Comparison of ENCODE assay signal across 19 mouse cellular contexts in the genomic region with DNA sequence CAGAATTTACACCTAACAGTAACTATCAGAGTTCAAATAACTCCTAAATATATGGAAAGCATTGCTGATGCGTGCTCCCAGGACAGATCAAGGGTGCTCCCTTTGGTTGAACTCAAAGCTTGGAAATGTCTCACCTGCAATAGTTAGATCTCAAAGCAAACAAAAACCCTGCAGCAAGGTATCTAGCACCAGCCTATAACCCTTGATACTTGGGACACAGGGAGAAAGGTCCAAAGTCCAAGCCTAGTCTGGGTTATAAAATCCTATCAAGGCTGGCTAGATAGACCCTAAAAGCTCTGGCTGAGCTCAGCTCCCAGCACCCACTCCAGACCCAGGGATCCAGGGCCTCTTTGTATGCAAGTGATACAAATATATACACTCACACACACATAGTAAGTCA. TPM values are rescaled to one million over a fixed set of nuclear protein-coding genes. Genes with fewer than 3 reads are reported as not detected.
DNase-seq lines count a peak whose midpoint lies in the region; ATAC-seq and TF ChIP-seq lines count a peak whose summit lies in the region.
"Had no signal": no experiment of that assay in that cellular context is flagged by ENCODE, and none has a peak within 500 bp of the region (broad histone marks: within the 10 kb centered on the region; RNA-seq: fewer than 3 reads in every experiment).

No protein-coding gene starts in this region.

- no peak for ATAC-seq in midbrain, embryonic 11.5 days (ENCODE audit: low FRiP score)
- 0 out of 2 replicates have a peak, but pooled peaks have one; percentile 39 for ATAC-seq in stomach, embryonic 14.5 days (ENCODE audit: insufficient number of reproducible peaks, insufficient read depth, low FRiP score, low read depth)
- ATAC-seq in megakaryocyte, adult 5-6 weeks (ENCODE audit: poor library complexity, severe bottlenecking): no peak
- ATAC-seq: CD4-positive, CD25-positive, alpha-beta regulatory T cell, adult 4 months; forebrain, embryonic 16.5 days; hindbrain, embryonic 16.5 days had no signal

- 0 out of 2 replicates have a peak overlapping the region, but pooled peaks have one; percentile 55 for H3K27ac ChIP-seq in kidney, adult 2 months (ENCODE audit: insufficient read depth, low read depth, low read length)
- H3K27ac ChIP-seq in midbrain, embryonic 10.5 days (replicated peaks): 0 out of 2 replicates have a peak overlapping the region, but pooled peaks have one; percentile 13
- H3K27ac ChIP-seq in midbrain, embryonic 11.5 days (ENCODE audit: low read depth, low read length): no peak overlapping the region
- H3K27ac ChIP-seq in stomach, embryonic 14.5 days (ENCODE audit: low read length): peak overlapping the region; percentile 8; the same call in 1 of the 2 replicates
- H3K27ac ChIP-seq: embryonic facial prominence, embryonic 15.5 days; hindbrain, embryonic 10.5 days; left cerebral cortex, adult 2 months; liver, embryonic 15.5 days; lung, embryonic 15.5 days had no signal

- no peak overlapping the region for H3K4me2 ChIP-seq in midbrain, embryonic 11.5 days
- H3K4me2 ChIP-seq in stomach, embryonic 14.5 days (replicated peaks; ENCODE audit: low read depth, low read length): no peak overlapping the region
- H3K4me2 ChIP-seq: embryonic facial prominence, embryonic 15.5 days; heart, embryonic 11.5 days; liver, embryonic 15.5 days; lung, embryonic 15.5 days had no signal

- H3K4me3 ChIP-seq in kidney, adult 2 months (ENCODE audit: insufficient read depth, low read depth, low read length): no peak overlapping the region
- no peak overlapping the region for H3K4me3 ChIP-seq in midbrain, embryonic 10.5 days
- no peak overlapping the region for H3K4me3 ChIP-seq in midbrain, embryonic 11.5 days (ENCODE audit: low read depth, low read length)
- H3K4me3 ChIP-seq in stomach, embryonic 14.5 days (ENCODE audit: low read depth, low read length): no peak overlapping the region
- H3K4me3 ChIP-seq: embryonic facial prominence, embryonic 15.5 days; hindbrain, embryonic 10.5 days; left cerebral cortex, adult 2 months; liver, embryonic 15.5 days; lung, embryonic 15.5 days had no signal

- H3K4me1 ChIP-seq in kidney, adult 2 months (ENCODE audit: control insufficient read depth, insufficient read depth, low read length): peaks cover 6% of the 10 kb centered on the region; the same call in 1 of the 2 replicates
- H3K4me1 ChIP-seq in midbrain, embryonic 10.5 days: peaks cover 37% of the 10 kb centered on the region
- peaks cover 11% of the 10 kb centered on the region for H3K4me1 ChIP-seq in midbrain, embryonic 11.5 days (ENCODE audit: control insufficient read depth, insufficient read depth, low read length)
- H3K4me1 ChIP-seq in stomach, embryonic 14.5 days (ENCODE audit: control insufficient read depth, insufficient read depth, low read length): peaks cover 18% of the 10 kb centered on the region
- H3K4me1 ChIP-seq: lung, embryonic 15.5 days had no signal

- DNase-seq in kidney, adult 2 months: peak; percentile 77
- DNase-seq in kidney, adult 18-20 months: no peak
- no peak for DNase-seq in midbrain, embryonic 10.5 days (ENCODE audit: low spot score)
- no peak for DNase-seq in midbrain, embryonic 11.5 days (ENCODE audit: low spot score, missing footprints)
- DNase-seq in spleen, postnatal 4 days (ENCODE audit: low spot score in 2 of 2): no peak
- DNase-seq: adrenal gland, postnatal 14 days; cerebellum, adult 8-10 months; lung, postnatal 4 days had no signal

- TF ChIP-seq POLR2A in kidney, adult 2 months (IDR thresholded peaks at IDR 0.05; ENCODE audit: low read depth, low read length): no peak

- no peak for TF ChIP-seq CTCF in kidney, adult 2 months (conservative IDR thresholded peaks at IDR 0.05; ENCODE audit: insufficient read depth, insufficient read length, low read depth, low read length)

- H3K36me3 ChIP-seq in kidney, adult 2 months (ENCODE audit: control insufficient read depth, insufficient read depth, low read length): no peaks in the 10 kb centered on the region; the same call in 1 of the 2 replicates
- H3K36me3 ChIP-seq in midbrain, embryonic 10.5 days: peaks cover 42% of the 10 kb centered on the region
- no peaks in the 10 kb centered on the region for H3K36me3 ChIP-seq in midbrain, embryonic 11.5 days (ENCODE audit: control insufficient read depth, insufficient read depth, low read length)
- peaks cover 8% of the 10 kb centered on the region; the same call in 1 of the 2 replicates for H3K36me3 ChIP-seq in stomach, embryonic 14.5 days (ENCODE audit: control insufficient read depth, insufficient read depth, low read length)
- H3K36me3 ChIP-seq: liver, embryonic 15.5 days had no signal

- H3K27me3 ChIP-seq in kidney, adult 2 months (replicated peaks; ENCODE audit: control insufficient read depth, insufficient read depth, low read length): no peaks in the 10 kb centered on the region
- no peaks in the 10 kb centered on the region for H3K27me3 ChIP-seq in midbrain, embryonic 10.5 days (ENCODE audit: low read depth, poor library complexity, severe bottlenecking)
- H3K27me3 ChIP-seq in midbrain, embryonic 11.5 days (ENCODE audit: control insufficient read depth, insufficient read depth, low read length): no peaks in the 10 kb centered on the region
- H3K27me3 ChIP-seq in stomach, embryonic 14.5 days (ENCODE audit: control insufficient read depth, insufficient read depth, low read length): no peaks in the 10 kb centered on the region
- H3K27me3 ChIP-seq: embryonic facial prominence, embryonic 15.5 days; liver, embryonic 15.5 days; lung, embryonic 15.5 days had no signal

- no peak overlapping the region for H3K9ac ChIP-seq in midbrain, embryonic 11.5 days (ENCODE audit: low read length)
- no peak overlapping the region for H3K9ac ChIP-seq in stomach, embryonic 14.5 days (replicated peaks; ENCODE audit: low read depth, low read length)
- H3K9ac ChIP-seq: embryonic facial prominence, embryonic 15.5 days; liver, embryonic 15.5 days; lung, embryonic 15.5 days had no signal

- WGBS in kidney, adult 2 months: 59% methylated on average over 1 of the region's 1 CpGs
- WGBS in midbrain, embryonic 10.5 days: 92% methylated on average over 1 of the region's 1 CpGs
- WGBS in midbrain, embryonic 11.5 days: 90% methylated on average over 1 of the region's 1 CpGs
- 79% methylated on average over 1 of the region's 1 CpGs for WGBS in stomach, embryonic 14.5 days

- H3K9me3 ChIP-seq in midbrain, embryonic 10.5 days (replicated peaks): no peaks in the 10 kb centered on the region
- H3K9me3 ChIP-seq in midbrain, embryonic 11.5 days (ENCODE audit: control insufficient read depth, low read length): no peaks in the 10 kb centered on the region
- no peaks in the 10 kb centered on the region for H3K9me3 ChIP-seq in stomach, embryonic 14.5 days (ENCODE audit: control insufficient read depth, low read depth, low read length)
- H3K9me3 ChIP-seq: embryonic facial prominence, embryonic 15.5 days; hindbrain, embryonic 10.5 days; liver, embryonic 15.5 days; lung, embryonic 15.5 days had no signal

RNA-seq across cellular contexts. Expression of a gene that starts 36.4 kb away (rescaled TPM):
- polyA plus RNA-seq in kidney, adult 2 months (2012; rRNA removed): 39.0 and 40.9 TPM in 2 replicates
- polyA plus RNA-seq in midbrain, embryonic 10.5 days (2016; fragmentation: Nextera tagmentation; extraction: Ambion mirVana): 25.4 and 31.3 TPM in 2 replicates
- 22.1 and 25.0 TPM in 2 replicates for polyA plus RNA-seq in midbrain, embryonic 11.5 days (2014; fragmentation: Nextera tagmentation; extraction: Ambion mirVana)
- 35.1 and 36.2 TPM in 2 replicates for polyA plus RNA-seq in stomach, embryonic 14.5 days (2014; fragmentation: Nextera tagmentation; extraction: Ambion mirVana)
- not detected in 2 replicates for total RNA-seq in megakaryocyte, adult 5-6 weeks (2015)
- total RNA-seq in megakaryocyte, adult 5-6 weeks (2017): 0.04 TPM in 1 of 2 replicates, not detected in the other
- polyA plus RNA-seq: CD4-positive, CD25-positive, alpha-beta regulatory T cell, adult 4 months had no signal
